Mouse (Mus musculus): ENCODE data around the gene Nr0b2.
"Not testable (repeated sequence)": the region's sequence is repeated elsewhere in the genome, so short reads cannot be mapped to it uniquely, and the experiment has no call there.

The Nr0b2 gene

DNA sequence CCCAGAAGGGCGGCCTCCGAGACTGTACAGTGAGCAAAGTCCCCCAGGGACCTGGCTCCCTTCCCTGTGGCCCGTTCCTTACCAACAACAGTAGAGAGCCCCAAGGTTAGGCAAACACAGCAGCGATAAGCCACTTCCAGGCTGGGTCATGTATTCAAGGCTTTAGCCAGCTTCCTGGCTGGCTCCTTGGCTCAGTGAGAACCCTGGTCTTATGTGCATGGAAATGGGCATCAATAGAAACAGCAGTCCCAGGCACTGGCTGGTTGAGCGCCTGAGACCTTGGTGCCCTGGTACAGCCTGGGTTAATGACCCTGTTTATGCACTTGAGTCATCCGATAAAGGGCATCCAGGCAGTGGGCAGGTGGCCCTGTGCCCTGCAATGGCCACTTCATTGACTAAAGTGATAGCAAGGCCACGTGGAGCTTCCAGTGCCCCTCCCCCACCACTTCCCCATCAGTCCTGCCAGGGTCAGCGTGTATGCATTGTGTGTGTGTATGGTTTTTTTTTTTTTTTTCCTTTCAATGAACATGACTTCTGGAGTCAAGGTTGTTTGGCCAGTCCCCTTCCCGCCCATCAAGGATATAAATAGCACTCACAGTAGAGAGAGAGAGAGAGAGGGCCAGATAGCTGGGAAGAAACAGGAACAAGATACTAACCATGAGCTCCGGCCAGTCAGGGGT is at the start of gene Nr0b2:
Gene Nr0b2, plus strand, starts transcription at position 609 of the 680 bp plus-strand sequence.
- peak; percentile 32 for DNase-seq

DNA sequence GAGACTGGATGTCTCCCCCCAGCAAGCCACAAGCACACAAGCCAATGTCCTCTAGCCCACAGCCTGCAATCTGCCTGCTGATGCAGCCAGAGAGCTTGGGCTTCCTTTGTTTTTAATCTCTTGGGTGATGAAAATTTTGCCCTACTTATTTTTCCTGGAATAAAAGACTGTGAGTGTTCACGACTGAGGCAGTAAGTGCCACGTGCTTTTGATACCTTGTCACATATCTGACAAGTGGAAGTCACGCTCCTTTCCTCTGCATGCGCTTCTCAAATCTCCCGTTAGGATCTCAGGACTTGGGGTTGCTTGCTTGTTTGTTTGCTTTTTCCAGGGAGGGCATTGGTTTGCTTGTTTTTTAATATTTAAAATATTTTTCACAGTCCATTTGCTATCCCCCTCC is 48.9 kb upstream of the Nr0b2 start:
- DNase-seq = no peak

DNA sequence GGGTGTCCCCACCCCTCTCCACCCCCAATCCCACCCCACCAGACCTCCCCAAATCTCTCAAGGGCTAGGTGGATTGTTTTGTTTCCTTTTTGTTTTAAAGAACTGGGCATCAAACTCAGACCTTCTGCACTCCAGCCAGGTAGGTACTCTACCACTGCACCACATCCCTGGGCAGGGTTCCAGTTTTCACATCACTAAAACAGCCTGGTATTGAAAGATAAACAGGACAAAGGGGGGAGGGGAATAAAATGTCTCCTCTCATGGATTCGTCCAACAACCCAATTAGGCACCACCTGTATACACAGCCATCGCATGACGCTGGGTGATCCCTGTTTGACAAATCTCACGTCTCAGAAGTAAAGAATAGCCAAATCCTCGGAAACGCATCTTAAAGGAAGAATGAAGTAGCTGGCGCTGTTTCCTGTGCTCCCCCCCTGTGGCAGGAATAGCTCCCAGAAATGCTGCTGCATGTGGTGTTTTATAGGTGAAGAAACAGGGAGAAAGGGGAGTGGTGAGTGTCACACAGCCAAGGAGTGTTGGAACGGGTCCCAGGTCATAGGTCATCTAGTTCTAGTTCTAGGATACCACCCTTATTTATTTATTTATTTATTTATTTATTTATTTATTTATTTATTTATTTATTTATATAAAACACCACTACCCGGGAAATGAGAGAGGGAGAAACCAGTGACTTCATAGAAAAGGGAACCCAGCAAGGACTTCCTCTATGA is 48.3 kb upstream of the Nr0b2 start:
- peak; percentile 28 for DNase-seq

DNA sequence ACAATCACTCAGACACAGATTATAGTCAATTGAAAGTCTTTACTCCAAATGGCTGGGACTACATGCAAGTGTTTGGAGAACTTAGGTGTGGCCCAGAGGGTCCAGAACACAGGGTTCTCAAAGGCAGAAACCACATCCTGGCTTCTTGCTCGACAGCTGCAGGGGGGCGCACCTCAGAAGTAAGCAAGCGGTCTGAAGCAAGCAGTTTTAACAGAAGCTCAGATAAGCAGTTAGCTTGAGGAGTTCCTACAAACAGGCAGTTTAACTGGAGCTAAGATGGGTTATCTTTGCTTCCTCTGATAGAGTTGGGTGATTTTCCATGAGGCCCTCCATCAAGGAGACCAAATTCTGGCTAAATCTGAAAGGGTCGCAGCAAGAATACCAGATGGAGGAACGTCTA is 46.6 kb upstream of the Nr0b2 start:
- DNase-seq = no peak

DNA sequence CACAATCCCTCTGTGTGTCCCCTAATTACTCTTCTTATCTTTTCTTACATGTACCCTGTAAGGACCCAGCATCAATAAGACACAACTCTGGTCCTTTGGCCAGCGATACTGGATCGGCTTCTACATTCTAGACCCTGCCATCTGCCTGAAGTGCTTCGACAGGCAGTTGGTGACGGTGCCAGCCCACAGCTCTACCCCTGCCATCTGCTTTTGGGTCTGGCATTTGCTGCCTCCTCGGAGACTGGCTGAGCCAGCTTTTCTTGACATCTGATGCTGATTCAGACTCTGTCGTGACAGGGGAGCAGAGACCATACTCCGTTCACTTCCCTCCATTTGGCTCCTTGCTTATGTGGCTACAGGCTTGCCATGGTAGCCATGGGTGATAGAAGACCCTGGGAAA is 44.2 kb upstream of the Nr0b2 start:
- DNase-seq = peak; percentile 87

DNA sequence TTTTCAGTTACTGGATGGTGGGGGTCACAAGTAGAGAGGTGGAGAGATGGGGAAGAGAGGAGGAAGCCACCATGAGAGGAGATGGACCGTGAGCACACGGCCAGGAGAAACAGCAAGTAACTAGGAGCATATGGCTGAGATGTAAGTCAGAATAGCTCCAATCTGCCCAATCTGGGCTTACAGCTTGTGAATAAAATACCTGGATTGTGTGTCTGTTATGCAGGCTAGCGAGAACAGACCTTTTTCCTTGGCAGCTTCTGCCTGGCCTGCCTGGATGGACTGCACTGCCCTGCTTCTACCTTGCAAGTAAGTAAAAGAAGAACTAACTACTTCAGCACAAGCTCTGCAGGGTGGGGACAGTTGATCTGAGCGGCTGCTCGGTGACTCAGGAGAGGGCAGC is 42.1 kb upstream of the Nr0b2 start:
- peak; percentile 66 for DNase-seq

DNA sequence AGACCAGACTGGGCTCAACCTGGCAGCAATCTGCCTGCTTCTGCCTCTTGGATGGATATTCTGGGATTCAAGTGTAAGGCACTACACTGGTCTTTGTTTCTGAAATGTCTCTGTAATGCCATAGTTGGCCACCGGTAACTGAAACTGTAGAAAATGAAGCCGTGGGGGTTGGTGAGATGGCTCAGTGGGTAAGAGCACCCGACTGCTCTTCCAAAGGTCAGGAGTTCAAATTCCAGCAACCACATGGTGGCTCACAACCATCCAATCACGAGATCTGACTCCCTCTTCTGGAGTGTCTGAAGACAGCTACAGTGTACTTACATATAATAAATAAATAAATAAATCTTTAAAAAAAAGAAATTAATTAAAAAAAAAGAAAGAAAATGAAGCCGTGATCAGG is 40.7 kb upstream of the Nr0b2 start:
- not testable (repeated sequence) for DNase-seq

DNA sequence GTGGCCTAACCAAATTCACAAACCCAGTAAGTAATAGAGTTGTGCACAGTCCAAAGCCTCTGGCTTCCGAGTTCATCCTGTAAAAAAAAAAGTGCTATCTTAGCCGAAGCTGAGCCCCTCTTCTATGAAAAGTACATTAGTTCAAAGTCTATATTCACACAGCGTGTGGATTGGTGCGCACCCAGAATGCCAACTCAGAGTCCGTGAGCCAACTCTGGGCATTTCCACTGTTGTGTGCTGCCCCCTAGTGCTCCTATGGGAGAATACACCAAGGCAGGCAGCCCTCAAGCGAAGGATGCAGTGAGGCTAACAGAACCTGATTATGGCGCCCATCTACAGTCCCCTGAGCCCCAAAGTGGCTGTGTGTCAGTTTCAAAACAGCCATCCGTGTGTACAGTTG is 40.2 kb upstream of the Nr0b2 start:
- DNase-seq = peak; percentile 78

DNA sequence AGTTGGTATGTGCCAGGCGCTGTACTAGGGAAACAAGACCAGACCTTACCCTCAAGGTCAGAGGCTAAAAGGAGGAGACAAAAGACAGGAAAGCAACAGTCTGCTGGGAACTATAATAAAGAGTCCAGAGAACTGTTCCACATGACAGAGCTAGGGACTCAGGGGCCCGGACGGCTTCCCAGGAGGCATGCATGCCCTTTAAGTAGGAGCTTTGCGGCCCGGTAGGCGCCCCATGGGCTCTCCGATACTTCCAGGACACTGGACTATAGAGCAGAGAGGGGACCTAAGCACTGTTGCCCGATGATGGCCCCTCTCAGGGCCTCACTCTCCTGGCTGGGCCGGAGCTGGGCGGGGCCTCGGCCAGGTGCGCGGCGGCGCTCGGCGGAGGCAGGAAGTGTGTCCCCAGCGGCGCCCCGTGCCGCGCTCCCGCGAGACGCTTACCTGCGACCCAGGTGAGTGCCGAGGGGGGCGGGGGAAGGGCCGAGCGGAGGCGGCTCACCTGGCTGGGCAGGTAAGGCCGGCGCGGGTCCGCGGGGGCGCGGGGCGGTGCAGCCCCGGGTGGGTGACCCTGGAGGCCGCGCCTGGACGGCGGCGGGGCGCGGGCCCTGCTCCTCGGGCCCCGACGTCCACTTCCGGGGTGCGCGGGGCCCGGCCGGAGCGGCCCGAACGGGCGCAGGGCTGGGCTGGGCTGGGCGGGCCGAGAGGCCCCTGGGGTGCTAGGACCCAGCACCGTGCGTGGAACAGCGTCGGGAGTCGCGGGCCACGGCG is 34.4 kb upstream of the Nr0b2 start, which contains the start of gene Kdf1:
Gene Kdf1, plus strand, starts transcription at position 363 of the 768 bp plus-strand sequence.
- DNase-seq = no peak

DNA sequence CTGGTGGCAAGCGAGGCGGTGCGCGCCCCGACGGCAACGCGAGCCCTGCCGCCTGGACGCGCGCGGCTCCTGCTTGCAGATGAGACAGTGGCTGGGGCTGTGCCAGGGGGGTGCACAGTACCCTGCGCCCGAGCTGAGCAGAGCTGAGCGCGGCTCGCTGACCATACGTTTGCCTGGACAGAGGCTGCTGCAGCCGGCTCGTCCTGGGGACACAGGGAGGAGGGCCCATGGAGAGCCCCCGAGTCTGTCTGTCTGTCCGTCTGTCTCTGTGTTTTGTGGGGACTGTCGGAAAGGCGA is 33.9 kb upstream of the Nr0b2 start:
- DNase-seq = no peak

DNA sequence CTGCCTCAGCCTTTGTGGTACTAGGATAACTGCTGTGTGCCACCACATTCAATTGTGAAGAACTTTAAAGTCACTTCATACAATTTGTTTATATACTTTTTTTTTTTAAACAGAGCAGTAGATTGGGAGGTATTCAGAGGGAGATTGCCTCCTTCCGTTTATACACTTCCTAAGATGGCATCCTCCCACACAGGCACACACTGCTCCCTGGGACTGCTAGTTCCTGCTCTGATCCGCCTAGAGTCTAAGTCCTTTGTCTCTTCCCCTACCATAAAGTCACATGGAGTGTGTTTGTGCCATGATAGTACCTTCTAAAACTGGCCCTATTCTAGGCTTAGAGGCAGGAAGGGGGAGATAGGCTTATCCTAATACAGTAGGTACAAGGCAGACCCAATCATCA is 31.7 kb upstream of the Nr0b2 start:
- no peak for DNase-seq

DNA sequence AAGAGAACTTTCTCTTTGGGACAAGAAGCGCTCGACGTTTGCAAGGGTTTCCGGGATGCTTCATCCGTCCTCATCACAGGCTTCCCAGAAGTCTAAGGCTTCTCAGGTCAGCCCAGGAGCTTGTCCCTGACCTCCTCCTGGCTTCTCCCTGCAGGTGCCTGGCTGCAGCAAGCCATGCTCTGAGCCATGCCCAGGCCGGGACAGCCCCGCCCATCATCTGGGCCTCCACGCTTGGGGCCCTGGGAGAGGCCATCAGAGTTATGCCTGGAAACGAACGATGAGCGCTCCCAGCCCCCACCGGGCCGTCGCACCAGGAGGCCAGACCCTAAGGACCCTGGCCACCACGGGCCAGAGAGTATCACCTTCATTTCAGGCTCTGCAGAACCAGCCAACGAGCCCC is 25.4 kb upstream of the Nr0b2 start:
- no peak for DNase-seq

DNA sequence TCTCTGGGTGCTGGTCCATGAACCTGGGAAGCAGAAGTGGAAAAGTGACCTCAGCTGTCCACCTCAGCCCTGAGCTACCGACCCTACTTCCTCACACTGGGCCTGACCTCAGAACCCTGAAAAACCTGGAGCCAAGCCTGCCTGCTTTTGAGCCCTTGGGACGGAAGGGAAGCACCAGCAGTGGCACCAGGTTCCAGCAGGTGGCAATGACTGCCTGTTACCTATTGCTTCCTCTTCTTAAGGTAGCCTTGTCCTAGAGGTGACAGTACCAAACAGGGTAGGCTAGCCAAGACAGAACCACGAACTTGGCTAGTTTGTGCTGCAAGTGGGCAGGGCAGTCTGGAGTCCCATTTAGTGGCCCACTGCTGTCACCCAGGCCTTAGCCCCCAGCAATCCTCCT is 20.4 kb upstream of the Nr0b2 start:
- DNase-seq = no peak

DNA sequence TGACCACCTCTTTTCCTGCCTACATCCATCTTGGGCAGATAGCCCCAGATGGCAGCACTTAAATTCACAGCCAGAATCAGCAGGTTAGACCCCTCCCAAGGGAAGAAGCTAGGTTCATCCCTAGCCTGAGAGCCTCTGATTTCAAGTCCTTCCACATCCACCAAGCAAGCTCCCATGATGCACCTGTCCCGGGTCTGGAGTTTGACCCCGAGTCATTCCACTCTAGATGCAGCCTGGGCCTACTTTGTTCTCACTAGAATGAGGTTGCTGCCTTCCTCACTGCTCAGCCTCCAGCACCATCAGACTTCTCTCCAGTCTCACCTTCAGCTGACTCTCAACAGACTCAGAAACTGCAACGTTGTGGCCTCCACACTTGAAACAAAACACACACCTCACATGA is 17.1 kb upstream of the Nr0b2 start:
- no peak for DNase-seq

DNA sequence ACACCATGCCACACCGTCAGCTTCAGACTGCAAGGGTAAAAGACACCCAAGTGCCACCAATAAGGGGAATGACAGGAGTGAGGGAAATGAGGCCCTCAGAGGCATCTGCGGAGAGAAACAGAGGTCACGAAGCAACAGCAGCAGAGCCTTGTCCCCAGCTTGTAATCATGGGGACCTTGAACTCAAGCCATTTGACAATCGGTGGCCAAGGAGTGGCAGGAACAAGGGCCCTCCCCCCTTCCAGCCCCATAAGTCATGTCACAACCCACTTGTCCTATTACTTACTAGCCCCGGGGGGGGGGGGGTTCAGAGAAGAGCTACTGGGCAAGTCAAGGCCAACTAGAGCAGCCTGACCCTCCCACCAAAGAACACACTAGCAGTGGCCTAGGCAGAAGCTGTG is 16.5 kb upstream of the Nr0b2 start:
- no peak for DNase-seq

DNA sequence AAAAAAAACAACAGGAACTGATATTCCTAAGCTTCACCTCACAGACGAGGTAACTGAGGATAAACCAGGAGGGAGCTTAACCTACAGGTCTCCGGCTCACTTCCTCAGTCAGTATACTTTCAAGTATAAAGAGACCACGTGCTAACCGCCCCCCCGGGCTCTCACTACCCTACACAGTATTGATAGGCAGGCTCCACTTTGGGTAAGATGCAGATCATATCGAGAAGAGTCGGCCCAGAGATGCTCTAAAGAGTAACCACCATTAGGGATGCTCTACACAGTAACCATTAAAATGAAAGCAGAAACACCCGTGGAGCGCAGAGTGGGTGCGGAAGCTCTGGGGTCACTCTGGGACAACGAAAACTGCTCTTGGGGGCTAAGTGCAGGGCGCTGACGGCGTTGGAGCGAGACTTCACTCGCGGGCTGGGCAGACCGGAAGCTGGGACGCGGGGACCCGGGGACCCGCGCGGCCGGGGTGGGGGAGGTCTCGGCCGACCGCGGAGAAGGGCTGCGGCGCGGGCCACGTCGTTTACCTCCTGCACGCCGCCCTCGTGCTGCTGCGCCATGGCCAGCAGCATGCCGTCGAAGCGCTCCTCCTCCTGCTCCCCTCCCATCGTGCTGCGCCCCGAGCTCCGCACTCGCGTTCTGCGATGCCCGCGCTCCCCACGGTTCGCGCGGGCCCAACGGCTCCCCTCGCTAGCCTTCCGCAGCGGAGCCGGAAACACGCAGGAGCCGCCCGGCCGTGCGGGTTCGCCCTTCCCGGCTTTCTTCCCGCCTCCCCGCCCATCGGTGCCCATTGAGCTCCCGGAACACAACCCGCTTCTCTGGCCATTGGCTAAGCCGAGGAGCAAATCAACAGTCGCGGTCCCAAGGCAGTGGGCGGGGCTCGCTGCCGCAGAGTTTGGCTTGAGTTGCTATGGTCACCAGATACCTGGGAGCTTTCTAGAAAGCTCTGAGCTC is 7.6 kb upstream of the Nr0b2 start, which contains the start of gene Nudc:
Gene Nudc, minus strand, starts transcription at position 725 of the 960 bp plus-strand sequence.
- peak; percentile 96 for DNase-seq

DNA sequence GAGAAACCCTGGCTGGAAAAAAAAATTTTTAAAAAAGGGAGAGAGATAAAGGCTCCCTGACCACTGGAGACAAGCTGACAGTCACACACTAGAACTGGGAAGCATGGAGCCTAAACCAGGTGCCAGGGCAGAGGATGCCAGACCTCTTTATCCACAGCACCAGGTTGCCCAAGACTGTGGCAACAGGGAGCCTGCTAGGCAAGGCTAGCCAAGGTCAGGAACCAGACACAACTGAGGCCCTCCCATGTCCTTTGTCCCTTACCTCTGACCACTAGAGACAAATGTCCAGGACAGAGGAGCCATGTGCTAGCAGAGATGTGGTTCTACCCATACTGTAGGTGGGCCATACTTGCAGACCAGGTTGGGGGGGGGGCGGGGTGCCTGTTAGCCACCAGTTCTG is 1.1 kb upstream of the Nr0b2 start:
- DNase-seq = no peak

DNA sequence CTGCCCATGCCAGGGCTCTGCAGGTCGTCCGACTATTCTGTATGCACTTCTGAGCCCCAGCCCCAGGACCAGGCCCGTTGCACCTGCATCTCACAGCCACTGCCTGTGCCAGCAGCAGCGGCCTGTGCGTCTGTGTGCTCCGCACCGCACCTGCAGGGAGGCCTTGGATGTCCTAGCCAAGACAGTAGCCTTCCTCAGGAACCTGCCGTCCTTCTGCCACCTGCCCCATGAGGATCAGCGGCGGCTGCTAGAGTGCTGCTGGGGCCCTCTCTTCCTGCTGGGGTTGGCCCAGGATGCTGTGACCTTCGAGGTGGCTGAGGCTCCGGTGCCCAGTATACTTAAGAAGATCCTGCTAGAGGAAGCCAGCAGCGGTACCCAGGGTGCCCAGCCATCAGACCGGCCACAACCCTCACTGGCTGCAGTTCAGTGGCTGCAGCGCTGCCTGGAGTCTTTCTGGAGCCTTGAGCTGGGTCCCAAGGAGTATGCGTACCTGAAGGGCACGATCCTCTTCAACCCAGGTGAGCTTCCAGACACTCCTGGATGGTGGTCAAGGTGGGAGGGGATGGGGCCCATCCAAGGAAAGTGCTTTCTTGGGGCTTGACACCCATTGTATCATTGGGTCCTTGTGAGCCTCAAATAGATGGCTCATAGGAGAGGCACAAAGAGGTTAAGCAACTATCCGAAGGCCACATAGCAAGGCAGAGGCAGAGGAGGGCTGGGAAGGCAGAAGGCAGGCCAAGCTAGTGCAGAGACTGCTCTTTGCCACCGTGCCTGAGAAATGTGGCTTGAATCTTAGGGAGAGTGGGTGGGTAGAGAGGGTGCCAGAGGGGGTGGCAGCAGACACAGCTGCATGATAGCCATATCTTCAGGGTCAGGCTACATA is 513 bp downstream of the Nr0b2 start:
- peak; percentile 44 for DNase-seq

DNA sequence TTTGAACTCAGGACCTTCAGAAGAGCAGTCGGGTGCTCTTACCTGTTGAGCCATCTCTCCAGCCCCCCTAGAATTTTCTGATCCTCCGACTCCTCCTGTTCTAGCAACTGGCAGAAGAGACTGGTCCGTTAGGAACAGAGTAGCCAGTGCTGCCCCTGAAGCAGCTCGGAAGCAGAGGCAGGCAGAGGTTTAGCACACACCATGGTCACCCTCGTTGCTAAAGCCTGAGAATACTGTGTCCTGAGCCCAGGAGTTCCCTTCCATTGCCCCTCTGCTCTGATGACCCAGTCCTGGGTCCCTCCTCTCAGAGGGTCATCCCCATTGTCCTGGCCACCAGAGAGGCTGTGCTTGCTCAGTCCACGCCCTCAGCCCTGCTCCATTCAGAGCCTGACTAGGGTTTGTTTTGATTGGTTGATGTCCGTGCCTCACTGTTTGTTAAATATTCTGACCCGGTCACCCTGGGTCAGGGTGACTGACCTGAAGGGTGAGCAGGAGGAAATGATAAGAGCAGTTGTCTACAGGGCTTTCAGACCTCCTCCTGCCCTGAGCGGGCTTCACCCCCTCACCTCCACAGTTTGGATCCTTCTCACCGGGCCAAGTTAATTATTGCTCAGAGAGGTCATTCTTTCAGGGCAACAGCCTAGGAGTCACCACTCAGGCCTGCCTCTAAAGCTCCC is 4.0 kb downstream of the Nr0b2 start:
- DNase-seq = no peak

DNA sequence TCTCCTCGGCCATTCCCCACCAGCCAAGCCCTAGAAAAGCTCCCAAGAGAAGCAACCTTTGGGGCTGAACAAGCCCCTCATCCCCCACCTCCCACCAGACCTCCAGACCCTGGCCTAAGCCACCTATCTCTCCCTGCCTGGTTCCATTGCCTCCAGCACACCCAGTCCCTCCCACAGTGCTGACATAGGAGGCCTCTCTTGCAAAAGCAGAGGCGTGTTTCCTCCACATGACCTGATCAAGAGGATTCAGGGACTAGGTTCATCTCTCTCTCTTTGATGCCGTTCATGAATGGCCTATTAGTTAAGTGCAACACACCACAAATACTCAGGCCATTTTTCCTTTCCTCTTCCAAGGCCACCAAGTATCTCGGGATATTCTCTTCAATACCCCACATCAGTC is 6.7 kb downstream of the Nr0b2 start:
- DNase-seq = no peak

DNA sequence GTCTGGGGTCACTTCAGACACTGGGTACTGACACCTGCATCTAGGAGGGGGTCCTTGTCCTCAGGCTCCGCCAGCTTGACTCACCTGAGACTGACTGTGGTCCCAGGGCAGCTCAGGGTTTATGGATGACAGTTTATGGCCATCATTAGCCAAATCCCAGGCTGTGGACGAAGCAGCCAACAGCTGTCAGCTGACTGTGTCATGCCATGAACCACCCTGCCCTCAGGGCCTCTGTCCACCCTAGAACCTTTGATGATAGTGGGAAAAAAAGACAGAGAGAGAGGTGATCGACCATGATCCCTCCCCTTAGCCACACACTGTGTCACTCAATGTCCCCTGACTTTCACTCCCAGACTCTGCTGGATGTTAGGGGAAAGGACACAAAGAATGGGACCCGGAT is 8.4 kb downstream of the Nr0b2 start:
- no peak for DNase-seq
